Mouse (Mus musculus): ENCODE data around the gene Pawr.

Gene Pawr

GRCm38 (mm10) chr10:108313845-108314244 lies 18.1 kb upstream of the Pawr start:
- WGBS = 88% methylated on average over 6 of the region's 6 CpGs

- WGBS = 93% methylated on average over 8 of the region's 8 CpGs
Measured at GRCm38 (mm10) chr10:108314396-108314795, 17.5 kb upstream of the Pawr start.

- 94% methylated on average over 7 of the region's 7 CpGs for WGBS
Measured at GRCm38 (mm10) chr10:108315236-108315635, 16.7 kb upstream of the Pawr start.

- whole genome bisulfite sequencing = 90% methylated on average over 7 of the region's 7 CpGs
Measured at GRCm38 (mm10) chr10:108328356-108328755, 3.6 kb upstream of the Pawr start.

GRCm38 (mm10) chr10:108328983-108329382 lies 2.9 kb upstream of the Pawr start:
- 93% methylated on average over 12 of the region's 12 CpGs for WGBS

- 82% methylated on average over 5 of the region's 5 CpGs for WGBS
Measured at GRCm38 (mm10) chr10:108329771-108330170, 2.1 kb upstream of the Pawr start.

- 18% methylated on average over 10 of the region's 10 CpGs for WGBS
Measured at GRCm38 (mm10) chr10:108330964-108331363, 957 bp upstream of the Pawr start.

GRCm38 (mm10) chr10:108332571-108333541 lies 935 bp downstream of the Pawr start:
- whole genome bisulfite sequencing = 1% methylated on average over 127 of the region's 129 CpGs

- WGBS = 20% methylated on average over 12 of the region's 12 CpGs
Measured at GRCm38 (mm10) chr10:108333642-108334041, 1.7 kb downstream of the Pawr start.

GRCm38 (mm10) chr10:108334096-108334495 lies 2.2 kb downstream of the Pawr start:
- 83% methylated on average over 1 of the region's 1 CpGs for WGBS

GRCm38 (mm10) chr10:108335736-108336292 lies 3.9 kb downstream of the Pawr start:
- 83% methylated on average over 10 of the region's 10 CpGs for WGBS

- WGBS = 86% methylated on average over 9 of the region's 9 CpGs
Measured at GRCm38 (mm10) chr10:108336581-108336980, 4.7 kb downstream of the Pawr start.

- WGBS = 72% methylated on average over 22 of the region's 22 CpGs
Measured at GRCm38 (mm10) chr10:108338055-108338961, 6.4 kb downstream of the Pawr start.

- 90% methylated on average over 5 of the region's 5 CpGs for WGBS
Measured at GRCm38 (mm10) chr10:108339118-108339517, 7.2 kb downstream of the Pawr start.

- WGBS = 96% methylated on average over 4 of the region's 4 CpGs
Measured at GRCm38 (mm10) chr10:108339872-108340271, 8.0 kb downstream of the Pawr start.

- 95% methylated on average over 9 of the region's 9 CpGs for WGBS
Measured at GRCm38 (mm10) chr10:108345123-108345522, 13.2 kb downstream of the Pawr start.

GRCm38 (mm10) chr10:108346301-108346700 lies 14.4 kb downstream of the Pawr start:
- WGBS = 96% methylated on average over 4 of the region's 4 CpGs

- WGBS = 63% methylated on average over 9 of the region's 9 CpGs
Measured at GRCm38 (mm10) chr10:108350125-108351070, 18.5 kb downstream of the Pawr start.

- WGBS = 90% methylated on average over 10 of the region's 10 CpGs
Measured at GRCm38 (mm10) chr10:108352944-108353343, 21.0 kb downstream of the Pawr start.

- WGBS = 64% methylated on average over 10 of the region's 10 CpGs
Measured at GRCm38 (mm10) chr10:108354726-108355391, 22.9 kb downstream of the Pawr start.

Measured in cerebral cortex, adult 2 months (tissue).